Mouse (Mus musculus) layer of hippocampus, adult 9-10 months (tissue): ENCODE results near the gene Dscam.

ENCODE experiments used
- DNase-seq: peaks from one replicate; pipeline ENCODE4 v3.0.0; 2022; ENCODE audit warnings: low spot score

Gene Dscam

GRCm38 (mm10) chr16:96877271-96877670 is 293.3 kb downstream of the Dscam start:
- DNase-seq, result no peak

DNA sequence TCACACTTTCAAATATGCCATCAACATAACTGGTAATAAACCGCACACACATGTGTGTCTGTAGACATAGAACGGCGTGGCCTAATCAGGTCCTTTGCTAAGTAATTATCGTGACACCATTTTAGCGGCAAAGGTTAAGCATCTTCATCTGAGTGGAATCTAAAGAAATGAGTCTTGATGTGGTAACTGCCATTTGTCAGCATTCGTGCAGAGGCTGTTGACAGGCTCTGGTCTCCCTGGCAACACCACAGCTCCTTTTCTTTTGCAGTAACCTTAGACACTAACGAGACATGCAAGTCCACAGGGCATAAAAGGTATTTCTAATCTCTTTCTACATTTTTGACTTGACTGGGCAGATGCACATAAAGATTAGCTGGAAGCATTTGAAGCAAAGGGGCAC is 297.8 kb downstream of the Dscam start:
- no peak for DNase-seq

GRCm38 (mm10) chr16:96857571-96857970 is 313.0 kb downstream of the Dscam start:
- no peak for DNase-seq

DNA sequence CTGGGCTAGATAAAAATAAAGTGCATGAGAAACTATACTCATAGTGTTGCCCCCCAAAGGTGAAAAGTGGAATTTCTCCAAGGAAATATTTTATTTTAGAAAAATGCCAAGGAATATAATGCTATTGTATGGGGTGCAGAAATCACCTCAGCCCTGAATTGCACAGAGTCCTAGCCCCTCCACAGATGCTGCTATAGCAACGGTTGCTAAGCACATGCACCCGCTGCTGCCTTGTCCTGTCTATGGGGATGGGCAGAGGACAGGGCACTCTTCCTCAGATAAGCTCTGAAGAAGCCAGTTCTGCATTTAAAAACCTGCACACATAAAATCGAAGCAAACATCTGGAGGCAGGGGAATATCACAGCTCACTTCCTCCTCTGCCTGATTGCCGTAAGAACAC is 315.5 kb downstream of the Dscam start:
- no peak for DNase-seq

DNA sequence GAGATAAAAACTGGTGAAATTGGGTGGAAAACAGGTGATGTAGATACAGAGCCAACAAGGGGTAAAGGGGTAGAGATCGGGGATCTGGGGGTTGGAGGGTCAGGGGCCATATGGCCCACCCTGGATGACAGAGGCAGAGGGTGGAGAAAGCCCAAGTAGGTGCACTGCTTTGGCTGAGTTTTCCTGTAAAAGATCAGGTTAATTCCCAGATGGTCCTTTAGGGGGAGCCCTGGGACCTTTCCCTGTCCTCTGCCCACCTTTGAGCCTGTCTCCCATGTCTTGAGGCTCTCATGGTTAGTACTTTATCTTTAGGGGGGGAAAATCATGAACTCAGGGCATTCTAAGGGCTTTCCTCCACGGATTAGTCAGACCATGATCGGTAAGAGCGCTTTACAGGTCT is 318.2 kb downstream of the Dscam start:
- DNase-seq, result no peak

DNA sequence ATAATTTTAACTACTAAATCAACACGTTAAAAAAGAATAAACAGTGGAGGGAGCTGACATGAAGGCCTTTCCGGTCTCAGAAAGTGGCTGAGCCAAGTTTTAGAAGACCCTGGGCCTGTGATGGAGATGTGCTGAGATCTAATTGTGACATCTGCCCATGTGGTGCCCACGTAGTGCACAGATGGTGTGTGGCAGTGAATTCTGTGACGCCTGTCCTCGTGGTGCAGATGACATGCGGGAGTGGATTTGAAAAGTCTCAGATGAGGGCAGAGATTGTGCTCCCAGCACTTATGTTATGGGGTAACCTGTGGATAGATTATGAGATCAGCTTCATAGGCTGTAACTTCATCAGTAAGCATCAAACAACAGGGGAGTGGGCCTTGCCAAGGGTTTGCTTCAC is 321.6 kb downstream of the Dscam start:
- no peak for DNase-seq

DNA sequence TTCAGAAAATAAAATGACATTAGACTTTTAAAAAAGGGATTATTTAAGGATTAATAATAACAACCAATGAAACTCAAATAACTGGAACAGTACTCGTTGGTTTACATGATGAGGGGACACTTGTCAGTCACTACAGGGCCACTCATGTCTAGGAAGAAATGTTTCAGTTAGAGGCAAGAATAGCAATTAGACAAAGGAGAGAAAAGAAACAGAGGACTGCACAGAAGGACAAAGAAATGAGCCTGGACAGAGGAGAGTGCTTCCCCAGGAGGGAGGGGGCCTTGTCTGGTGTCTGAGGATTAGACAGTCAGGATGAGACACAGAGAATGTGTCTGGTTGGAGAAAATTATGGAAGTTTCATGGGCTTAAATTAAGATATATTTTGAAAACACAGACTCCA is 324.0 kb downstream of the Dscam start:
- no peak for DNase-seq

DNA sequence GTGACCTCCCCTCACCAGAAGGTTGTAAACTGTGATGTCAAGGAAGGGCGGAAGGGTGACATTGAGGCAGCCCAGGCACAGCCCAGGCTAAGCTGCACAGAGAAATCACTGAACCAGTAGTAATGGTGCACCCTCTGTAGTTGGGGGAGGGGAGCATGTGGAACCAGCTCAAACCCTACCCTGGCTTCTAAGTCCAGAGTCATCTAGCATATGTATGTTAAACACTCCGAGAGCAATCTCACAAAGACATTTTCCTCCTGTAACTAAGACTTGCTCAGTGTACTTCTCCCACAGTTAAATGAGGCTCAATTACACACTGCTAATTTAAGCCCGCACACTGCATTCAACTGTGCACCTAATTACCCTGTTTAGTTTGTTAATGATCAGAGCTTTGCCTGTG is 324.4 kb downstream of the Dscam start:
- no peak for DNase-seq

GRCm38 (mm10) chr16:96845475-96846098 is 325.0 kb downstream of the Dscam start:
- DNase-seq, result no peak

- DNase-seq, result no peak
These were observed 326.7 kb downstream of the Dscam start for GRCm38 (mm10) chr16:96843691-96844400.

DNA sequence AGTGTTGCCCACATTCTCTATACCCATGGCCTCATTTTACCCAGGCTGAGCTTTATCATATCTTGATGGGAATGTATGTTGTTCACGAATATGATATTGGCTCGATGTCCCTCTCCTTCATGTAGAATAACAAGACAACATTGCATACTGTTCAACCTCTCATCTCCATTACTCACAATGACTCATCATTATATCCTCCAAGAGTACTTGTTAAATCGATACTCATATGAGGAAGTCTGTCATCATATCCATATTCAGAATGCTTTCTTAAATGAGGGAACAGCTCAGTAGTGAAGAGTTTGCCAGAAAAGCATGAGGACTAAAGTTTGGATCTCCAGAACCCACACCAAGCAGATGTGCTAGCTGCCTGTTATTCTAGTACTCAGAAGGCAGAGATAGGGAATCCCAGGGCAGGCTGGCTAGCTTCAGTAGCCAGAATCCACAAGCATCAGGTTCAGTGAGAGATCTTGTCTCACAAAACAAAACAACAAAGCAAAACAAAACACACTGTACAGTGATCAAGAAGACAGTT is 327.7 kb downstream of the Dscam start:
- DNase-seq, result no peak

DNA sequence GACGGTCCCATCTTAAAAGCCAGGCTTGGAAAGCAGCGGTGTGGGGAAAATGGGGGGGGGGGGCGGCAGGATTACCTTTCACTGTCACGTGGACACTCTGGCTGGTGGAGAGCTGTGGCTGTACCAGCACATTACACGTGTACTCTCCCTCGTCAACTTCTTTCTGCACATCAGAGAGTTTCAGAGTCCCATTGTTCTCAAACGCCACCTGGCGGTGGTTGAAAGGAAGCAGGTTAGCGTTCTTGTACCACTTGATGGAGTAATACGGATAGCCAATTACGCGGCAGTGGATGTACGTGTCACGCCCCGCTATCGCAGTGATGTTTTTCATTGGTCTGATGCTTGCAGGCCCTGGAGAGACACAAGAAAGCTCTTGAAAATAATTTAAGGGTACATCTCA is 350.9 kb downstream of the Dscam start:
- DNase-seq, result peak; percentile 46

DNA sequence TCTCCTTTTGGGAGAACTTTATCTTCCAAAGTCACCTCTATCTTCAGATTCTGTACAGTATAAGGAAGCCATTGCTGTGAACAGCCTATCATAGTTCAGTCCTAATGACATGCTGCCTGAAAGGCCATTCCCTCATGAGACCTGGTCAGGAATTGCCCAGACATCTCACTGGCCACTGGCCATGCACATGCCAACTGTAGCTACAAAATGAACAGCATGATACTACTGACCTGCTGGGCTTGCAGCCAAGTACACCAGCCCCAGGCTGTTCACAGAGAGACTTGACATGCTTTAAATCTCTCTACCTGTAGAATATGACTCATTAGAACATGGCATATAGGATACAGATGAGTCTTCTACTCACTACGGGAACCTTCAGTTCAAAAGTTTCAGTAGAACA is 364.3 kb downstream of the Dscam start:
- DNase-seq, result no peak

GRCm38 (mm10) chr16:96802636-96803035 is 367.9 kb downstream of the Dscam start:
- DNase-seq, result no peak

- DNase-seq, result no peak
These were observed 368.8 kb downstream of the Dscam start for GRCm38 (mm10) chr16:96801650-96802237.

DNA sequence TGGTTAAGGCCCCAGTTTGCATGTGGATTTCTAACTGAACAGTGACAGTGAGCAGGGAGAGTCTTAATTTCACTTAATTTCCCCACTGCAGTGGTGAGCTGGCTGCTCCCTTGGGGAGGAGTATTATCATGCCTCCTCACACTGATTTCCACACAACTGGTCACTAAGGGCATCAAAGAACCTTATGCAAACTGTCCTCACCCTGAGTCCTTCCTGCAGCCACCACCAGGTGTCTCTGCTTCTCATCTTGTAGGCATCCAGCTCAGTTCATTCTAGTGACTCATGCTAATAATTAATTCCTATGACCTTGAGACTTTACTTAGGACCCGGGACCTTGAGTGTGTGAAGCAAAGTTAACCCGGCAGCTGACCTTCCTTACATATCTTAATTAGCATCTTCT is 375.1 kb downstream of the Dscam start:
- no peak for DNase-seq

GRCm38 (mm10) chr16:96791307-96791706 is 379.2 kb downstream of the Dscam start:
- no peak for DNase-seq

DNA sequence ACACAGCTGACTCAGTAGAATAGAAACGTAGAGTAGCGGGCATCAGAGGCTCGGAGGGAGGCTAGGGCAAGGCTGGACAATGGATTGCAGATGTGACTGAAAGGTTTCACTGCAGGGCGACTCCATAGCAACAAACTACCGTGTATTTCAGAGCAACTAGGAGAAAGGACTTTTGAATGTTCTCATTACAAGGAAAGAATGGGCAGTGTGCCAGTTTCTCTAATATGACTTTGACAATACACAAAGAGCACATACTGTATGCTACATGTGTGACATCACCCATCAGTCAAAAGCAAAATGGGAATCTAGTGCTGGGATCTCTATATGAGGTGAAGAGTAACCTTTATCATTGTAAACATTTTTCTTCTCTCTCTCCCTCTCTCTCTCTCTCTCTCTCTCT is 382.3 kb downstream of the Dscam start:
- no peak for DNase-seq

- no peak for DNase-seq
These were observed 391.5 kb downstream of the Dscam start for GRCm38 (mm10) chr16:96779021-96779420.

DNA sequence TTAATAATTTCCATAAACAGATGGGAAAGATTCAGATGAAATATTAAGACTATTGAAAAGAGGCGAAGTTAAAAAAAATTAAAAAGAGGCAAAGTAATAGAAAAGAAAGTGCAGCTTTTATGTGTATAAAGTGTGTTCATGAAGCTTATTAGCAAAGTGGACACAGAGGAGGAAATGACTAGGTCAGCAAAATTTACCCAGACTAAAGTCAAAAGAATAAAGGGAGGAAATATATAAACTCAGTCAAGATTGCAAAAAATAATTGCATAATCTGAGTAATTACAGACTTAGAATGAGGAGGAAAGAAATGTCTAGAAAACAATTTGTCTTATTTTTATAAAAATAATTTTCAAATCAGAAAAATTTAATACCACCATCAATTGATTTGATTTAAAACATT is 396.3 kb downstream of the Dscam start:
- DNase-seq, result no peak

DNA sequence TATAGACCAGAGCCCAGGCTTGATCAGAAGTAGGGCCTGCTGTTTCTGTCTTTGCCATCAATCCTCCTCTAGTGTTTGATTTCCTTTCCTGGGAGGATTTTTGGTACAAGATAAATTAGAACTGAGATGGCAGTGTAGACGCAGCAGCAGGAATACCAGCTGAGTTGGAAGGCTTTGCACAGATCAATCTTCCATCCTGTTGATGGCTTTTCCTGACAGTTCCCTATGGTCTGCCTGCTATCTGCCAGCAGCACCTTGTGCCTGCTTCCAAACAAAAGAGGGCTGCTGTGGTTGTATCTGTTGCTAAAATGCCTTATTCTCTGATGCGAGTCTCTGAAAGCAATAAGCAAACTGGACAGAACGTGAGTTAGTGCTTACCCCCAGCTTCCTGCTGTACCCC is 402.6 kb downstream of the Dscam start:
- DNase-seq, result no peak

DNA sequence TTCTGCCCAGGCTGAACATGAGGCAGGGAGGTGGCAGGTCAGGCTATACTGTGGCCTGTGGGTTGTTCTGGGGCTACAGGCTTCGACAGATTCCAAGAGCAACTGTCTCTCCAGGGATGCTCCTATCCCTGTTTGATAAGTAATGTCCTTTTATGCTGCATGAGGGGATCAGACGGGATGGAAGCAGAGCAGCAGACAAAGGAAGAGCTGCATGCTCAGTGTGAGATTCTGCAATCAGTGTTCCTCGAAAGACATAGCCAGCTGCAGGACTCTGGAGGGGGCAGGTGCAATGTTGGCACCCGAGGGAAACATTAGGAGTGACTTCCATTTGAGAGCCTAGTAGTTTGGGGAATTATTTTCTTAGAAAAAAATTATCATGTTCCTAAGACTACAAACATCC is 403.0 kb downstream of the Dscam start:
- DNase-seq, result no peak

DNA sequence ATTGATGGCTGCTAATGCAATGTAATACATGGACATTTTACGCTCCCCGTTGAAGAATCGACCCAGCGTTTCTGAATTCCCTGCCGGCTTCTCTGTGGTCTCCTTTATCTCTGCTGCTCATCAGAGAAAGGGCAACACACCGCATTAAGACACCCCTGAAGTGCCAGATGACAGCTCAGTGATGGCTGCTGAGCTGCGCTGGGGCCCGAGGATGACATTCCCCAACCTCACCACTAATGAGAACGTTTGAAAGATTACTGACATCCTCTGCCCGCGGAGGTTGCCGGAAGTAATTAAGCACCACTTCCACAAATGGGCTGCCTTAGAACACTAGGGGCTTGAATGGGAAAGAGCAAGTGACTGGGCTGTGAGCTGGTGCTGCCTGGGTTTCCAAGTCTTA is 409.3 kb downstream of the Dscam start:
- DNase-seq, result no peak
